Mouse (Mus musculus): ENCODE results near the gene Exoc6b.

DNA sequence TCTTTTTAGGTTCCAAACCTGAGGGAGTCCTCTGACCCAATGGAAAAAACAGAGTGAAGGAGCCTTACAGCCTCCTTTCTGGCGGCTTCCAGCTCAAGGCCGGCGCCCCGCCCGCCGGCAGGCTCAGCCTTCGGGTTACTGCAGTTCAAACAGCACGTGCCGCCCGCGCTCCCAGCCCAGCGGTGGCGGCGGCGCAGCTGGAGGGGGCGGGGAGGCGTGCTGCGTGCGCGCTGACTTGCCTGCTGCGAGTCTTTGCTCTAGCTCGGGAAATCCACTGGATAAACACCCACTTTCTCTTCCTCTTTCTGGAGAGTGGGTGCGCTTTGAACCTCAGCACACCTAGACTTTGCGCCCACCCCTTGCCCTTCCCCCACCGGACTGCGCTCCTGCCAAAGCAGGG lies 485.9 kb downstream of the Exoc6b start:
- TF ChIP-seq GATA1 (IDR thresholded peaks at IDR 0.05; ENCODE audit: borderline replicate concordance, low read length), result no peak
- TF ChIP-seq FLI1 (IDR thresholded peaks at IDR 0.05; ENCODE audit: low read length), result no peak

Measured in megakaryocyte, embryonic 14.5 days (primary cell).